Mouse (Mus musculus): ENCODE data around the gene Eif3l. TPM values are rescaled to one million over a fixed set of nuclear protein-coding genes. Genes with fewer than 3 reads are reported as not detected.

Eif3l gene
- polyA plus RNA-seq, 2 experiments: 198 to 214 TPM

DNA sequence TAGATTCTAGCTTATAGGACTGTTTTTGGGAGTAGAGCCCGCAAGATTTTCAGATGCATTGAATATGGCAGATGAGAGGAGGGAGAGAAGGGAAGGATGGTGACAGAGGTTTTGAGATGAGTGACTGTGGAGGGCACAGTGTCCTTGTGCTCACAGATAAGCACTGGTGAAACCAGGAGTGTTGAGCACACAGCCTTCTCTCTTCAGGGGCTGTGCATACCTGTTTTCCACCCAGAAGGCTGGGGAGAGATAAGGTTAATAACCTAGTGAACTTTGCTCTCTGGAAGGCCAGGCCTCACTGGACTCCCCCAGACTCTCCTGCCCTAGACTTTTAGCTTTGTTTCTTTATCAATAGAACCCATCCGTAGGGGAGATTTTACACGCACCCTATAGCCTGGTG is 6.6 kb upstream of the Eif3l start:
- Histone ChIP-seq H3K9me3 (ENCODE audit: control insufficient read depth, low read length) (no peaks in the 10 kb centered on the region), H3K4me1 (ENCODE audit: control insufficient read depth, insufficient read depth, low read length) (peaks cover 7% of the 10 kb centered on the region), H3K4me2 (replicated peaks; ENCODE audit: low read depth, low read length, severe bottlenecking) (no peak overlapping the region), H3K4me3 (replicated peaks; ENCODE audit: low read length) (no peak overlapping the region), H3K9ac (ENCODE audit: low read depth, low read length, severe bottlenecking) (no peak overlapping the region), H3K27me3 (ENCODE audit: control insufficient read depth, insufficient read depth, low read length) (no peaks in the 10 kb centered on the region), H3K27ac (replicated peaks; ENCODE audit: low read depth, low read length) (no peak overlapping the region), H3K36me3 (ENCODE audit: control insufficient read depth, insufficient read depth, low read length) (no peaks in the 10 kb centered on the region)
- WGBS: 91% methylated on average over 3 of the region's 3 CpGs
- no peak for TF ChIP-seq POLR2A (IDR thresholded peaks at IDR 0.05; ENCODE audit: borderline replicate concordance, extremely low read depth, insufficient read depth, insufficient read length)
- no peak for ATAC-seq (ENCODE audit: low FRiP score, low read depth)
- DNase-seq (ENCODE audit: low spot score): no peak

DNA sequence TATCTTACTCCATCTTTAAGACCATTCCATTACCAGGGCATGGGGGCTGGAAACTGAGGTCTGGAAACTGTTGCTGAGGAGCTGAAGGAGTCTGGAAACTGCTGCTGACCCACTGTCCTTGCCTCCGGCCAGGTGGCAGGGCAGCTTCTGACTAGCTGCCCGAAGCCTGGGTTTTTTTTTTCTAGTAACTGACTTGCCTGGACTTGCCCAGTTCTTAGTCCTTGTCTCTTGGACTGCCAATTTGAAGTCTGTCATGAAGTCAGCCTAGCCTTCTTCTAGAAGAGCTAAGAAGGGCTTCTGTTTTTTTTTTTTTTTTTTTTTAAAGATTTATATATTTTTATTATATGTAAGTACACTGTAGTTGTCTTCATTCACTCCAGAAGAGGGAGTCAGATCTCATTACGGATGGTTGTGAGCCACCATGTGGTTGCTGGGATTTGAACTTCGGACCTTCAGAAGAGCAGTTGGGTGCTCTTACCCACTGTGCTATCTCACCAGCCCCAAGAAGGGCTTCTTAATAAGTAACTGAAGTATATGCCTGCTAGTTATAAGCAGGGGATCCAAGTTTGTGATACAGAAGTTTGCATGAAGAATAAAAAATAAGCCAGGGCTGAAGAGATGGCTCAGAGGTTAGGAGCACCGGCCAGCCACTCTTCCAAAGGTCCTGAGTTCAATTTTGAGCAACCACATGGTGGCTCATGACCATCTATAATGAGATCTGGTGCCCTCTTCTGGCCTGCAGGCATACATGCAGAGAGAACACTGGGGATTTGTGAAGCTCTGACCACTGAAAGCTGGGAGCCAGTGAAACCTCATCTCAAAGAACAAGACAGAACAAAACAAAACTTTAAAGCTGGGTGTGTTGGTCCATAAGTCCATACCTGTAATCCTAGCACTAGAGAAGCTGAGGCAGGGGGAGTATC is 3.6 kb upstream of the Eif3l start:
- Histone ChIP-seq H3K36me3 (ENCODE audit: control insufficient read depth, insufficient read depth, low read length) (peaks cover 2% of the 10 kb centered on the region), H3K9me3 (ENCODE audit: control insufficient read depth, low read length) (no peaks in the 10 kb centered on the region)
- no peak for TF ChIP-seq POLR2A (IDR thresholded peaks at IDR 0.05; ENCODE audit: borderline replicate concordance, extremely low read depth, insufficient read depth, insufficient read length)

DNA sequence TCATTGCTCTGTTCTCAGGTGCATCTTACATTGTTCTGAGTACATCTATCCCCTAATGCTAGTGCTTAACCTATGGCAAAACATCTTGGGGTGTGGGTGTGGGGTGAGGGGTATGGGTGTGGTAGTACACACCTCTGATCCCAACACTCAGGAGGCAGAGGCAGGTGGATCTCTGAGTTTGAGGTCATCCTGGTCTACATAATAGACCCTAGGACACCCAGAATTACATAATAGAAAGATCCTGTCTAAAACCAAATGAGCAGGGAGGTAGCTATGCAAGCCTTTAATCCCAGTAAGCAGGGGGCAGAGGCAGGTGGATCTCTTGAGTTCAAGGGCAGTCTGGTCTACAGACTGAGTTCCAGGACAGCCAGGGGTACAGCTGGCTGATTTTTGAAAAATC is 1.2 kb upstream of the Eif3l start:
- peaks cover 11% of the 10 kb centered on the region for H3K4me1 ChIP-seq (ENCODE audit: control insufficient read depth, insufficient read depth, low read length)
- no peak overlapping the region for H3K4me2 ChIP-seq (replicated peaks; ENCODE audit: low read depth, low read length, severe bottlenecking)
- no peak overlapping the region for H3K9ac ChIP-seq (ENCODE audit: low read depth, low read length, severe bottlenecking)
- ATAC-seq (ENCODE audit: low FRiP score, low read depth) (no peak), DNase-seq (ENCODE audit: low spot score) (no peak)
- no peak for TF ChIP-seq POLR2A (IDR thresholded peaks at IDR 0.05; ENCODE audit: borderline replicate concordance, extremely low read depth, insufficient read depth, insufficient read length)
- no peaks in the 10 kb centered on the region for H3K9me3 ChIP-seq (ENCODE audit: control insufficient read depth, low read length)
- no peaks in the 10 kb centered on the region for H3K27me3 ChIP-seq (ENCODE audit: control insufficient read depth, insufficient read depth, low read length)
- H3K4me3 ChIP-seq (replicated peaks; ENCODE audit: low read length): no peak overlapping the region
- H3K36me3 ChIP-seq (ENCODE audit: control insufficient read depth, insufficient read depth, low read length): peaks cover 26% of the 10 kb centered on the region
- no peak overlapping the region for H3K27ac ChIP-seq (replicated peaks; ENCODE audit: low read depth, low read length)

More for the DNA sequence above, 3.6 kb upstream of the Eif3l start:
- Histone ChIP-seq H3K9ac (ENCODE audit: low read depth, low read length, severe bottlenecking) (no peak overlapping the region), H3K4me2 (replicated peaks; ENCODE audit: low read depth, low read length, severe bottlenecking) (no peak overlapping the region), H3K4me3 (replicated peaks; ENCODE audit: low read length) (no peak overlapping the region), H3K27me3 (ENCODE audit: control insufficient read depth, insufficient read depth, low read length) (no peaks in the 10 kb centered on the region), H3K4me1 (ENCODE audit: control insufficient read depth, insufficient read depth, low read length) (peaks cover 15% of the 10 kb centered on the region), H3K27ac (replicated peaks; ENCODE audit: low read depth, low read length) (no peak overlapping the region)
- WGBS: 66% methylated on average over 5 of the region's 5 CpGs
- ATAC-seq (ENCODE audit: low FRiP score, low read depth): no peak
- no peak for DNase-seq (ENCODE audit: low spot score)

DNA sequence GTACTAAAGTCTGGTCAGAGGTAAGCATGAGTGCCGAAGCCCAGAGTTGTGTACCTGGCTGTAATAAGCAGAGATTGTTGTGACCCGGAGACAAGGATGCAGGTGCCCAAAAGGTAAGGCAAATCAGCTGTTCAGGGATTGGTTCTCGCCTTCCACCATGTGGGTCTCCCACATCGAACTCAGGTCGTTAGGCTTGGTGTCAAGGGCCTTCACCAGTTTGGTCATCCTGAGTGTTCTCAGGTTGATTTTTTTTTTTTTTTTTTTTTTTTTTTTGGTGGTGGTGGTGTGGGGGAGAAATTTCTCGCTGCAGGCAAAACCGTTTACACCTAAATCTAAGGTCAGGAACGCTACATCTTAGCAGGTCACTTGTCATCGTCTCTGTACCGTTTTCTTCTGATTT is 533 bp upstream of the Eif3l start:
- peak overlapping the region; percentile 80 for H3K4me2 ChIP-seq (replicated peaks; ENCODE audit: low read depth, low read length, severe bottlenecking)
- H3K36me3 ChIP-seq (ENCODE audit: control insufficient read depth, insufficient read depth, low read length): peaks cover 33% of the 10 kb centered on the region
- H3K9me3 ChIP-seq (ENCODE audit: control insufficient read depth, low read length): no peaks in the 10 kb centered on the region
- DNase-seq (ENCODE audit: low spot score) (no peak), ATAC-seq (ENCODE audit: low FRiP score, low read depth) (no peak)
- H3K27ac ChIP-seq (replicated peaks; ENCODE audit: low read depth, low read length): peak overlapping the region; percentile 79
- no peak for TF ChIP-seq POLR2A (IDR thresholded peaks at IDR 0.05; ENCODE audit: borderline replicate concordance, extremely low read depth, insufficient read depth, insufficient read length)
- H3K9ac ChIP-seq (ENCODE audit: low read depth, low read length, severe bottlenecking): peak overlapping the region; percentile 73
- H3K27me3 ChIP-seq (ENCODE audit: control insufficient read depth, insufficient read depth, low read length): no peaks in the 10 kb centered on the region
- WGBS: 38% methylated on average over 10 of the region's 10 CpGs
- peak overlapping the region; percentile 87 for H3K4me3 ChIP-seq (replicated peaks; ENCODE audit: low read length)
- peaks cover 11% of the 10 kb centered on the region for H3K4me1 ChIP-seq (ENCODE audit: control insufficient read depth, insufficient read depth, low read length)

DNA sequence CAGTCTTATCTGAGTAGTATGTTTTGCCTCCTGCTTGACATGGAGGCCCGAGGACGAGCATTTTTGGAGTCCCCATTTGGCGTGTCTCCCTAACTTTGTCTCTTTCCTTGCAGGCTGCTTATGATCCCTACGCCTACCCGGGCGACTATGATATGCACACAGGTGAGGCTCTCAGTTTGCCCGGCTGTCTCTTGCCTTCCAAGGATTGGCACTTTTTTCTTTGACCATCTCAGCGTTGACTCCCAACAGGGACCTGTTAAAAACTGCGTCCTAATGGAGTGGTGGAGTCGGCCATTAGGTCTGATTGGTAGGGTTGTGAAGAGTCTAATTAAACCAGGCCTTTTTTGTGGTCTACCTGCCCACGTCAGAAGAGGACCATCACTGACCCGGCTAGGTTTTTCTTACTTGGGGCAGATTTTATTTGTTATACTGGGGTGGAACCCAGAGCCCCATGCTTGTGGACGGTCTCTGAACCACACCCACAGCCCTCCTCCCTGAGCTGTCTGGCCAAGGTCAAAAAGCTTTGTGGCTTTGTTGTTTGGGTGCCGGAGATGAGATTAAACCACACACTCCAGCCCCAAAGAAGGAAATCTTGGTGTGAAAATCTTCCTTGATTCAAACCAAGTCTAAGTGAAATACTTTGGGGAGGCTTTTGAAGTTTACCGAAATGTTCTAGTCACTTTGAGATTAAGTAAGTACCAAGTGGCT is 833 bp downstream of the Eif3l start:
- no peaks in the 10 kb centered on the region for H3K9me3 ChIP-seq (ENCODE audit: control insufficient read depth, low read length)
- no peak for TF ChIP-seq POLR2A (IDR thresholded peaks at IDR 0.05; ENCODE audit: borderline replicate concordance, extremely low read depth, insufficient read depth, insufficient read length)
- H3K36me3 ChIP-seq (ENCODE audit: control insufficient read depth, insufficient read depth, low read length): peaks cover 44% of the 10 kb centered on the region
- DNase-seq (ENCODE audit: low spot score) (no peak), ATAC-seq (ENCODE audit: low FRiP score, low read depth) (no peak)
- H3K27me3 ChIP-seq (ENCODE audit: control insufficient read depth, insufficient read depth, low read length): no peaks in the 10 kb centered on the region
- 33% methylated on average over 15 of the region's 15 CpGs for WGBS
- H3K4me1 ChIP-seq (ENCODE audit: control insufficient read depth, insufficient read depth, low read length): peaks cover 11% of the 10 kb centered on the region
- H3K4me2 ChIP-seq (replicated peaks; ENCODE audit: low read depth, low read length, severe bottlenecking): peak overlapping the region; percentile 80
- H3K27ac ChIP-seq (replicated peaks; ENCODE audit: low read depth, low read length): no peak overlapping the region
- peak overlapping the region; percentile 73 for H3K9ac ChIP-seq (ENCODE audit: low read depth, low read length, severe bottlenecking)
- peak overlapping the region; percentile 87 for H3K4me3 ChIP-seq (replicated peaks; ENCODE audit: low read length)

Data from limb, embryonic 14.5 days (tissue).